Mouse (Mus musculus): ENCODE measurements around the gene Hs2st1.

The Hs2st1 gene

GRCm38 (mm10) chr3:144553942-144554341, 16.0 kb downstream of the Hs2st1 start:
- DNase-seq (ENCODE audit: extremely low read depth, low read depth): no peak

DNA sequence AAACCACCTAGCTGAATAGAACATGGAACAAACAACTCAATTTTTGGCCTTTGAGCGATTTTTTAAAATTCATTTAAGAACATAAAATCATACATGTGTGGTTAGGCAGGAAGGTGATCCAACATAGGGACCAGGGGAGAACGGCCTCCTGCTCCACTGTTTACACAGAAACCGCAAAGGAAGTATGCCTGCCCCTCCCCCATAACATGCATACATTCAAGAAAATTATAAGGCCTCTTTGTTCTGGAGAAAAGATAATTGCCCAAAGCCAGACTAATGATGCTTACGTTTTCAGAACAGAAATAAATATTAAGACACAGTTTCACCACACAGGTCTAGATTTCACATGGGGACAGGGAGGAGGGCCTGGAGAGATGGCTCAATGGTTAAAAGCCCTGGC, 18.6 kb downstream of the Hs2st1 start:
- DNase-seq (ENCODE audit: extremely low read depth, low read depth): no peak

- DNase-seq (ENCODE audit: extremely low read depth, low read depth): no peak
Measured at GRCm38 (mm10) chr3:144550659-144551058, 19.3 kb downstream of the Hs2st1 start.

GRCm38 (mm10) chr3:144550036-144550435, 19.9 kb downstream of the Hs2st1 start:
- DNase-seq (ENCODE audit: extremely low read depth, low read depth): no peak

GRCm38 (mm10) chr3:144548186-144548845, 21.7 kb downstream of the Hs2st1 start:
- DNase-seq (ENCODE audit: extremely low read depth, low read depth): no peak

DNA sequence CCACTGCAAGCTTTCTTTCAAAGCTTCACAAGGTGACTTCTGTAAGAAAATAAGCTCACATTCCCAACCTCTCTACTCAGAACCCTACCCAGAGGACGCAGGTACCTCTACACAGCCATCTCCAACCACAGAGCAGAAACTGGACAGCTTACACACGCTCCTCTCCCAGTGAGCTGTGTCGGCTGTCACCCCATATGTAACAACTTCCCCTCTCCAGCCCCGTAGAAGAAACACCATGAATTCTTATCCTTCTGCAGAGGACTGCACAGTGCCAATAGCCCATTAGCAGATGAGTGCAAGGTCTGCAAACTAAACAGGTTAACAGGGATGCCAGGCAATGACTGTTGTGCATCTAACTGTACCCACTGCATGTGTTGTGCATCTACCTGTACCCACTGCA, 23.5 kb downstream of the Hs2st1 start:
- DNase-seq (ENCODE audit: extremely low read depth, low read depth): no peak

- DNase-seq (ENCODE audit: extremely low read depth, low read depth): no peak
Measured at GRCm38 (mm10) chr3:144545832-144546231, 24.1 kb downstream of the Hs2st1 start.

DNA sequence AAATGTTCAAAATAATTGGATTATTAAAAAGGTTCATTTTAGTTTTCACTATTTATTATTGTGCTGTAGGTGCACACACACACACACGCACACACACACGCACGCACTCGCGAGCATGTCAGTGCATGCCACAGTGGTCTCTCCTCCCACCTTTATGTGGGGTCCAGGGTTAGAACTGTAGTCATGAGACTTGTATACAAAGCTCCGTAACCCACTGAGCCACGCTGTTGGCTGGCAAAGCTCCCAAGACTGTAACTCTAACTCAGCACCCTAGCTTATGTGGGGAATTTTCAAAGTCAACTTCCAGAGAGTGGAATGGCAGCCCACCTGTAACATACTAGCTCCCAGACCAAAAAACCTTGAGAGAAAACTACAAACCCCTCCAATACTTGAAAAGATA, 24.8 kb downstream of the Hs2st1 start:
- no peak for DNase-seq (ENCODE audit: extremely low read depth, low read depth)

DNA sequence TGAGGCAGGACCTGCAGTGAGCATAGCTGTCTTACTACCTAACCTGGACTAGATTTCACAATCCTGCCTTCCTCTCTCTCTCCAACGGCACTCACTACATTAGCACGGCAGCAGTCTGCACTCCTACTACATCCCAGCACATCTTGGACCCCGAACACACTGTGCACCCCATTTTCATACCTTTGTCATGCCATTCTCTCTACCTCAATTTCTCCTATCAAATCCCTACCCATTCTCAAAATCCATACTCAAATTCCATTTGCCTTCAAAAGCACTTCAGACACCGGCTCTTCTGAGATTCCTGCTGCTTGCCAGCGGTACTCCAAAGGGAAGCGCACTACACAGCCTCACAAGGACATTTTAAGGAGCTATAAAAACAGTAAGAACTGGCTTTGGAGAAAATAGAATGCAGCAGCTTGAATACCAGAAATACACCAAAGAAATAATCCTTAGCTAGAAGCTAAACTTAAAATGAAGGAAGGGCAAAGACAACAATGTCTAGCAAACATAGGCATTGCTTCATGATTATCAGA, 28.0 kb downstream of the Hs2st1 start:
- no peak for DNase-seq (ENCODE audit: extremely low read depth, low read depth)

- DNase-seq (ENCODE audit: extremely low read depth, low read depth): no peak
Measured at GRCm38 (mm10) chr3:144540805-144541204, 29.2 kb downstream of the Hs2st1 start.

- DNase-seq (ENCODE audit: extremely low read depth, low read depth): no peak
Measured at GRCm38 (mm10) chr3:144539051-144539450, 30.9 kb downstream of the Hs2st1 start.

- no peak for DNase-seq (ENCODE audit: extremely low read depth, low read depth)
Measured at GRCm38 (mm10) chr3:144537078-144537855, 32.7 kb downstream of the Hs2st1 start.

DNA sequence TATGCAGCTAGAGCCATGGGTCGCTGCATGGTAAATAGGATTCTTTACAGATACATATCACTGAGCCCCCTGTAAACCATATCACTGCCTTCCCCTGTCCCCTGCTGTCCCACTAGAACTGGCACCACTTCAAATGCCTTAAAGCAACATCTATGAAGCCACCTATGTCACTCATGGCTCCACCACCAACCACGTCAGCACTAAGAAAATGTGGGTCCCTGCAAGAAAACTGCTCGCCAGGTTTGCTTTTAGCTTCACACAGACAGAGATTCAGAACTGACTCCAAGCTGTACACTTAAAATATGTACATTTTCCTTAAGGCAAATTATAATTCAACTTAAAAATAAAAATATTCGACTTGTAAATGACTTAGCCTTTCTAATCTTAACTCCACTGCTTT, 34.9 kb downstream of the Hs2st1 start:
- DNase-seq (ENCODE audit: extremely low read depth, low read depth): no peak

- no peak for DNase-seq (ENCODE audit: extremely low read depth, low read depth)
Measured at GRCm38 (mm10) chr3:144531023-144531422, 39.0 kb downstream of the Hs2st1 start.

DNA sequence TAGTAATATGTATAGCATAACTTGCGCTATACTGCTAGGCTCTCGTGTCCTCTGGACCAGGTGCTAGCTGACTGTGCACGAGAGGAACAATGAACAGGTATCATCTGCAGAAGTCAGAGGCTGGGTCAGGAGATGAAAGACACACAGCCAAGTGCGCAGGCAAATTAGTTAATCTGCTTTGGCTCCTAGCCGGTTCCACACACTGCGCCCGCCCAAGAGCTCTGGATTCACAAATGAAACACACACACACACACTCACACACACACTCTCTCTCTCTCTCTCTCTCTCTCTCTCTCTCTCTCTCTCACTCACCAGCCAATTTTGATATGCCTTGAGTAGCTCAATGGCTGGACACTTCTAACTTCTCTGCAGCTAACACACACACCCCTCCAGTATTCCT, 42.1 kb downstream of the Hs2st1 start:
- no peak for DNase-seq (ENCODE audit: extremely low read depth, low read depth)

DNA sequence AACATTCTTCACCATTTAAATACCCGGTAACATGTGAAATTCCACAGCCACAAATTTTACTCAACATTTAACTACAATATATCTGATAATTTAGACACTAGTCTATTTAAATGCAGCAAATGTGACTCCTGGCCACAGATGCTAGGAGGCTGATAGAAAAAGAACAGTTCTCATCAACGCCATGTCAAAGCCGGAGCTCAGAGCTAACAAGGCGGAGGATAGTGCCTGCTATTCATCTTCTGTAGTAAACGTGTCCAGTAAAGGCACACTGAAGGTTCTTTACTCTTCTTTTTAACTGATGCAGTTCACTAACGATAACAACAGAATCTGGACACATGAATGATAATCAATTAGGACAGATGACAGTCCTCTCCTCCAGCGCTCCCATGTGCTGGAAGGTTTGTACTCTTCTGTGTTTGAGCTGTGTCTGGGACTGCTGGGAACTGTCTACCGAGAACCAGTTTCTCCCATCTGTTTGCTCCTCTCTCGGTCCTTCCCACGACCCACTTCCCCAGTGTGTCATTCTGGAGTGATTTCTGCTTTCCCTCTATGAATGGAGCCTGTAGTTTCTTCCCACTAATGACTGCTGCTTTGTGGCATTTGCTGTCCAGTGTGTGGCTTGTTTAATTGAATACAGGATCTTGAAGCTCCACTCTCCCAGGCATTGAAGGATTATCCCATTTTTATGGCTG, 50.3 kb downstream of the Hs2st1 start:
- DNase-seq (ENCODE audit: extremely low read depth, low read depth): no peak

GRCm38 (mm10) chr3:144518917-144519316, 51.1 kb downstream of the Hs2st1 start:
- DNase-seq (ENCODE audit: extremely low read depth, low read depth): no peak

- DNase-seq (ENCODE audit: extremely low read depth, low read depth): no peak
Measured at GRCm38 (mm10) chr3:144515286-144515685, 54.7 kb downstream of the Hs2st1 start.

DNA sequence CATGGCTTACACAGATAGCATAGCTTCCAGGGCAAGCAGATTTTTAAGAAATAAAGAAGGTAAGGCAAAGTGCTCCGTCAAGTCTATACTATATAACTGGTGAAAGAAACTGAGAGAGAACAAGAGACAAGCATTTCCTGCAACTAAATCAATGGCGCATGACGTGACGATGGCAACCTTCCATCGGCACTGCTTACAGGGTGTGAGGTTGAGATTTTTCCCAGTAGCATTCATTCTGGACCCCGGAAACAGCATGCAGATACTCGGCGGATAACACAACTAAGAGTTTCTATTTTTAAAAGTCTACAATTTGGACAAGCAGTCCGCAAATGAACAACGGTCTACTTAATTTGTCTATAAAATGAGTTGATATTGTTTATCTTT, 55.9 kb downstream of the Hs2st1 start:
- no peak for DNase-seq (ENCODE audit: extremely low read depth, low read depth)

- DNase-seq (ENCODE audit: extremely low read depth, low read depth): no peak
Measured at GRCm38 (mm10) chr3:144513169-144514121, 56.5 kb downstream of the Hs2st1 start.

- no peak for DNase-seq (ENCODE audit: extremely low read depth, low read depth)
Measured at GRCm38 (mm10) chr3:144510724-144511123, 59.3 kb downstream of the Hs2st1 start.
